Mouse (Mus musculus) heart, adult 18-20 months (tissue): Measurements from ENCODE around the gene Cd22. TPM values are rescaled to one million over a fixed set of nuclear protein-coding genes. Genes with fewer than 3 reads are reported as not detected.
A peak's percentile ranks its signal among the peaks of the same experiment; 100 is the strongest.
"Not testable (repeated sequence)": the region's sequence is repeated elsewhere in the genome, so short reads cannot be mapped to it uniquely, and the experiment has no call there.

Experiments used
- DNase-seq, 2 experiments: peaks; one replicate each; pipeline ENCODE4 v3.0.0; 2021 to 2022; ENCODE audit warnings: mixed read lengths in 1 of 2
- total RNA-seq, 2 experiments: library from RNA; stranded (reverse); gene quantifications; 2 replicates each; pipeline ENCODE4 v1.2.3; 2021

Cd22 gene
- total RNA-seq, 2 experiments from 2014 or later, result 0.35 to 6.6 TPM

DNA sequence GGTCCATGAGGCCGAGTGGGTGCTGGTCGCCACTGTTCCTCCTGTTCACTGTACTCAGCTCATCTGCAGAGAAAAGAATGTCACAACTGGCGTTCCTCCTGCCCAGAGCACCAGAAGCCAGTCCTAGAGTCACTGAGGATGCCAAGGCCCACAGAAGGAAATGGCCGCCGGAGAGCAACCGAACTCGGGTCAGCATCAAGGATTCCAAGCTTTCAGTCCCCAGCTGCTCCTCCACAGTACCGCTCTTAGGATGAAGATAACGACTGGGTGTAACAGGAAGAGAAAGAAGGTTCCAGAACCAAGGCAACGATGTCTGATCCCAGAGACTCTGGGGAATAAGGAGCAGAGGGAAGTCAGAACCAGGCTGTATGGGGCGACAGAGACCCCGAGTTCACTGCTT lies 18.7 kb downstream of the Cd22 start, which contains the start of gene Ffar1:
Ffar1 (minus strand) TSS at position 101 of the 400 bp plus-strand sequence.
- no peak for DNase-seq

DNA sequence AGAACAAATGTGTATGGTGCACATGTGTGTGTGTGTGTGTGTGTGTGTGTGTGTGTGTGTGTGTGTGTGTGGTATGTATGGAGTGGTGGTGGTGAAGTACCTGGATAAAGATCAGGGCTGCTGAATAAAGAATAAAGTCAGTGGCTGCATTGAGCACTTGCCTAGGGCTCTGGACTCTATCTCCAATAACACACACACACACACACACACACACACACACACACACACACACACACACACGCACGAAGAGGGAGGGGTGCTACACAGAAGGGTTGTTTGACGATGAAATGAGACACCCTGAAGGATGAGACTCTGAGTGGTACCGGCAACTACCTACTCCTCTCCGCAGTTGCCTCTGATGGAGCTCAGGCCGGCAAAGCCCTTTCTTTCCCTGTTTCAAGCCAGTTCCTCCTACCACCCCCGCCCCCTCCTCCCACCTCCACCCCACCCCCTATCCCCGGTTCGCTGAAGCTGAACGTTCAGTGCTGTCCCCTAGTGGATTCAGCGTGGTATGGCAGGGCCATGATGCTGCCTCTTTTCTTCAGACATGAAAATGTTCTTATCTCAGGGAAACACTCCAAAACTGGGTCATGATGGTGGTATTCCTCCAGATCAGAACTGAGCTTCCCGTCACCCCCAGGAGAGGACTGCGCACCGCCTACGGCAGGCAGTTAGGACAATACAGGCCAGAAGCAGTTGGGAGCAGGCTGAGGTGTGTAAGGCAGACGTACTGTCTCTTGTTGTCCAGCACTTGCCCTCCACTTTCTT lies 20.3 kb downstream of the Cd22 start:
- peak; percentile 13 to 48 for DNase-seq

DNA sequence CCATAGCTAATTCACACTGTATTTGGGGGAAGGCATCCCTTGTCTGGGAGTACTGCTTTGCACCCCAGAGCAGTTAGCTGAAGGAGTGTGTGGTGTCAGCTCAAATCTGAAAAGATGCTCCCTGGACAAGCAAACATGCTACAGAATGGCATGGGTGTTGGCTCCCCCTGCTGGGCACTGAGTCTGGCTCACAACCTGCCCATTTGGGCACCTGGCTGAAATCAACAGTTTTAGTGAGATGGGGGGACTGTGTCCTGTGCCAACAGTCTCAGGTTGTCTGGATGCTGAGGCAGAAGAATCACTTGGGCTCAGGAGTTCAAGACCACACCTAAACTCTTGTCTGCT lies 20.9 kb downstream of the Cd22 start:
- peak; percentile 41 to 77 for DNase-seq

DNA sequence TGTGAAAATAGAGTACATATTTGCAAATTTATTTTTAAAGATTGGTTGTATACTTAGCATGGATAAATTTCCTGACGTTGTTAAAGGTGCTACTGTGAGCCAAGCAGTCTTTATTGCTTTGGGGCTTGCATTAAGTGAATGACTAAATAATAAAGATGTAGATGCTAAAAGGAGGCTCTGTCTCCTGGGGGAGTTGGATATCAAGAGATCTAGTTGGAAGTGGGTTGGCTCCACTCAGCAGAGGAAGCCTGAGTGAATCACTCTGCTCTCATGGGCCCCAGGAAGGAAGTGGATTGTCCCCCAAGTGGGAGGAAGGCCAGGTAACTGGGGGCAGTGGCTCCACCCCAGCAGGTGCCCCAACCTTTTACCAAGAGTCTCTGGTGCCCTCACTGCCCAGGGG lies 22.4 kb downstream of the Cd22 start:
- DNase-seq, result no peak

DNA sequence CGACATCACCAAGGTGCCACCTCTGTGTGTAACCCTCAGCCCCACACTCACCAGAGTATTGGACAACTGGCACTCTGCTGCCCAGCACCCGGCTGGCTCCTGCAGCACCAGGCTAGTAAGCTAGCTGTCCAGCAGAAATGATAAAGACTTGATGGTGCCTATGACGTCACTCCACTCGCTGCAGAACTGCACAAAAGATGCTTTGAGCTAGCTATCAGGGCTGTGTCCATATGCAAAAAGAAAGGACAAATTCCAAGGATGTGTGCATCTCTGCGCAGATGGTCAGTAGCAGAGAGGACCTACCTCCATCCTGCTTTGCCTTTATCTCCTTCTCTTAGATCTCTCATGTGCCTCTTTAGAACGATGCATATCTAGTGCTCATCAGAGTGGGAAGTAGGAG lies 24.1 kb downstream of the Cd22 start, which contains the start of gene Ffar3:
Ffar3 (minus strand) TSS at position 101 of the 400 bp plus-strand sequence.
- DNase-seq, result no peak

DNA sequence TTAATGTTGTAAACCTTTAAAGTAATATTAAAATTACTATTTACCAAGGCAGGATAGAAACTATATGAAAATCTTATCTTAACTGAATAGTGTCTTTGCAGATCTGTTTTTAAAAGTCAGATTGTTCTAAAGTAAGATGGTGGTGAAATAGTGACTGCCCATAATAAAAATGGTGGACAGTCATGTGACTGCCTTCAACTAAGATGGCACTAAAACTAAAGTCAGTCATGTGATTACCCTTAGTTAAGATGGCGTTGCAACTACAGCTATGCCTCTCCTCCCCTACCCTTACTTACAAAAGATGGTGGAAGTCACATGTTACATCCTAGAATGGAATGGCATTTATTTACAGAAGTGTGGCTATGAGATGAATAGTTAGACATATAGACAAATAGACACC lies 28.7 kb downstream of the Cd22 start:
- no peak for DNase-seq

DNA sequence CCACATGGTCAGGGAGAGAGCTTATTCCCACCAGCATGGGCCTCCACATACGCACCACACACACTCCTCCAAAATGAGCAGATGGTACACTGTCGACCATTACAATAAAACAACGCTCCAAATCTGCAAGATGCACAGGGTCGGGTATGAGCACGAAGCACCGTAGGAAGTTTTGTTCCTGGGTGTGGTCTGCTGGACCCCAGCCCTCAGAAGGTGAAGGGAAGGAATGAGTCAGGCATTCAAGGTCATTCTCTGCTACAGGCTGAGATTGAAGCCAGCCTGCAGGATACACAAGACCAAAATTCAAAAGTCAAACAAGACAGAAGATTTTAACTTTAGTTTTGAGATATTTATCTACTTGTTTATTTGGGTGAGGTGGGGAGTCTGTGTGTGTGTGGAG lies 32.2 kb downstream of the Cd22 start:
- no peak for DNase-seq

DNA sequence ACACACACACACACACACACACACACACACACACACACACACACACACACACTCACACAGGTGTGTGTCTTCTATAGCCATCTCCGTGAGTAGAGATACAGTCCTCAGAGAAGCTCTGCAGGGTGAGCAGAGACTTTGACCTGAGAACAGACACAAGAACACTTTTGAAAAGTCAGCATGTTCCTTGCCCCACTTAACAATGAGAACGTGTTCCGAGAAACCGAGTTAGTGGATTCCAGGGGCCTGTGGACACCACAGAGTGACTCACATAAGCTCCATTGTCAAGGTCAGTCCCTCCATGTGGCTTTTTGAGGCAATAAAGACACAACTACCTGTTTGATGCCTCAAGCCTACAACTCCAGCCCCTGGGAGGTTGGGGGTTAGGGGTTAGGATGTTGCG lies 32.8 kb downstream of the Cd22 start:
- DNase-seq, result no peak

DNA sequence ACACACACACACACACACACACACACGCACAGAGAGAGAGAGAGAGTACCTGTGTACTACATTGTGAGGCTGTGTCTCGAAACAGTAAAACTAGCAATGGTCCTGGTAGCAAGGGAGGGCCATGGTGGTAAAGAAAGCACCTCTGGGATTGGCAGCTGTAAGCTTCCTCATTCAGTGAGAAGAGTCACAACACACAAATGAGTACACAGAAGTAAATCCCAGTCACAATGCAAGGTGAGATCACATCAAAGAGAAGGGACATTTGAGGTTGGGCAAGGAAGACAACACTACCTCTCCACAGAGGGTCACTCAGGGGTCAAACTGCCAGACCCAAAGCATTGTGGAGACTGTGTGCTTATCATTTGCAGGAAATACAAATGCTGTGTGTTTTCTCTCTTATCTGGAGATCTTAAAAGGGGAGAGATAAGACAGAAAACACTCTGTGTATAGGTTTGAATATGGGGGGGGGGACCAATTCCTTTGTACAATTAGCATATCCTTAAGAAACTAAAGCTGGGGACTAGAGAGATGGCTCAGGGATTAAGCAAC lies 33.6 kb downstream of the Cd22 start:
- no peak for DNase-seq

DNA sequence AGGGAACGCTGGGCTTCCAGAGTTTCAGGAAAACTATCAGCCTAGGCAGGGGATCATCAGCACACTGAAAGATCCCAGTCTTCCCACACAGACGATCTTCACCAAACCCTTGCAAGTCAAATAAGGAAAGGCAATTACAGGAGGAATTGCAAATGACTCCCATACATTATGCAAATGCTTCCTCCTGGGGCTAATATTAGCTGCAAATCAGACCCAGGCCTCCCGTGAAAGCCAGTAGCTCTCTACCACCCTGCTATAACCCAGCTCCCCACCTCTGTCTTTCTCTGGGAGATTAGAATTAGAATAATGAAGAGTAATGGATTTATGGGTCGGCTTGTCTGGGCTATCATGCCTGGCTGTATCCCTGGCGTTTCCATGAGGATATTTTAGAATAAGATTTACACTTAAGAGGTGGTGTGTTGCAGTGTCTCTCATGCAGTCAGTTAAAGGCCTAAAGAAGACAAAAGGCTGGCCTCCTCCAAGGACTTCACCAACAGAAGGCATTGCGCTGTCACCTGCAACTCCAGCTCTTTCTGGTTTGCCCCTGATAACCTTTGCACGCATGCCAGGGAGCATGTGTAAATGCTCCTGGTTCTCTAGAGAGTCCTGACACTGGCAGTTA lies 35.4 kb downstream of the Cd22 start:
- DNase-seq, result no peak

DNA sequence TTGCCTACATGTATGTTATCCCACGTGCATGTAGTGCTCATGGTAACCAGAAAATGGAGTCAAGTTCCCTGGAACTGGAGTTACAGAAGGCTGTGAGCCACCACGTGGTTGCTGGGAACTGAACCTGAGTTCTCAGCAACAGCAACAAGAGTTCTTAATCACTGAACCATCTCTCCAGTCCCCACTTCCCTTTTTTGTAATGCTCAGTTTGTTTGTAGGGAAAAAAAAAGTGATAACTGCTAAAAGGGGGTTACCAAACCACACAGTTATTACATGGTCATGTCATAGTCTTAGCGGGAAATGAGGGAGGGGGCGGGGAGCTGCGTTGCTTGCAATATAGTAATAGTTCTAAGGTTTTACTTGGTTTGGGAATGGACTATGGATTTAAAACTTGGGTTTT lies 38.0 kb downstream of the Cd22 start:
- no peak for DNase-seq

DNA sequence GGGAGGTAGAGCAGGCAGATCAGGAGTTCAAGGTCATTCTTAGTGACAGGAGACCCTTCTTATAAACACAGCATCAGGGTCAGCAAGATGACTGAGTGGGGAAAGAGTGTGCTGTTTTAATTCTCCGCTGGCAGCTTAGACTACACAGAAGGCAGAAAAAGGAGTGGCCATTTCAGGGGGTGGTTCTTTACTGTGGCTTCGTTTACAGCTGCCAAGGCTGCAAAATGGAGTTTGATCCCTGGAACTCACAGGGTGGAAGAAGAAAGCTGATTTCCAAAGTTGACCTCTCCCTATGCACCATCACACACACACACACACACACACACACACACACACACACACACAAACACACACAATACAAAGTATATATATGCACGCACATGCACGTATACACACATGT lies 38.8 kb downstream of the Cd22 start:
- DNase-seq, result no peak

DNA sequence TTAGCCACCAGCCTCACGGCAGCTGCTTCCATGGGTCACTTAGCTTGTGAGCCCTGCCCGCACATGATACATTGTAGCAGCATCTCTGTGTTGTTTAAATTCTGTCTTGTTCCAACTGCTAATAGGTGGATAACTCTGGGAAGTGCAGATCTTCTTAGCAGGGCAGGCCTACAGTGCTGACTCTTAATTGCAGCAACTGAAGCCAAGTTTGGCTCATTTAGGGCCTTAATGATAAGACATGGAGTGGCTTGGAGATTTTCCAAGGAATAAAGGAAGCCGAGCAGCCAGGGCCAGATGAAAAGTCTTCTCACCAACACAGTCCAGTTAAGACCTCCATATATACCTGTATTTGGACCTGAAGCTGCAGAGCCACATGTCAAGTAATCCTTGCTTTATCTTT lies 39.8 kb downstream of the Cd22 start:
- peak in 1 of 2 experiments; percentile 12 for DNase-seq

DNA sequence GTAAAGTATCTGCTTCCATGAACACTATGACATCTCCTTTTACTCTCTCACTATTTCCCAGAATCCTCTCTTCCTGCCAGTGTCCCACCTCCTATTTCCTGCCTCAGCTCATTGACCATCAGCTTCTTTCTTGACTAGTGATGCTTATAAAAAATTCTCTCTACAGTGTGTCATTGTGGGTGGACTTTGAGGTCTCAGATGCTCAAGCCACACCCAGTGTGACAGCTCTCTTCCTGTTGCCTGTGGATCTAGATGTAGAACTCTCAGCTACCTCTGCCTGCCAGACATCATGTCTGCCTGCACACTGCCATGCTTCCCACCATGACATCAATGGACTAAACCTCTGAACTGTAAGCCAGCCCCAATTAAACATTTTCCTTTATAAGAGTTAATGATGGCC lies 42.9 kb downstream of the Cd22 start:
- no peak for DNase-seq

DNA sequence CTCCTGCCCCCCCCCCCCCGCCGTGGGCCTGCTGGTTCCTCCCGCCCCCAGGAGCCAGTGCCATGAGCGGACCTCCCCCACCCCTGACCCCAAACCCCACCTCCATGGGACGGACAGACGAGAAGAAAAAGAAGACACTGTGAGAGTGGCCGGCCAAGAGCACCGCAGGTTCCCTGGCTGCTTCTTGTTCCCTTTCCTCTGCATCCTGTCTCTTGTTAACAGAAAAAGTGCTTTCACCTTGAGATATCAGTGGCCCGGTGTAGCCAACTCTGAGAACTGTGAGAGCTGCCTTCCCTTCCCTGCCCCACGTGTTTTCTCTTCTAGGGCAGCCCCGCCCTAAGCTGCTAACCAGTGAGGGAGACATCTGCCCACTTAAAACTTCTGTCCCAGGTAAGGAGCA lies 47.5 kb downstream of the Cd22 start:
- DNase-seq, result not testable (repeated sequence)

DNA sequence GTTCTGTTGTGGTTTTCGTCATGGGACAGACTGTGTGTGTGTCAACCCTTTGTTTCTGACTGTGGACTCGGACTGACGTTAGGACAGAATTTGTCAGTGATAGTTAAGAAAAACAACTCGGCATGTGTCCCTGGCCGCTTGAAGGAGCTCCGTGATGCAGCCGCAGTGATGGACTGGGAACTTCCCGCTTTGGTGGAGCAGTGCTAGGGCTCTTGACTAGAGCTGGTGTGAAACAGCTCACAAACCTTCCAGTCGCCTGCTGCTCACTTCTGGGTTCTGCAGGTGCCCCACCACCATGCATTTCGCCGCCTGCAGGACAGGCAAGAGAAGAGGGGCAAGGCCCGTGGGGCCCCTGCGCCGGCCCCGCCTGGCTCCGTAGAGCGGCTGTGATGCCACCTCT lies 47.9 kb downstream of the Cd22 start:
- no peak for DNase-seq

DNA sequence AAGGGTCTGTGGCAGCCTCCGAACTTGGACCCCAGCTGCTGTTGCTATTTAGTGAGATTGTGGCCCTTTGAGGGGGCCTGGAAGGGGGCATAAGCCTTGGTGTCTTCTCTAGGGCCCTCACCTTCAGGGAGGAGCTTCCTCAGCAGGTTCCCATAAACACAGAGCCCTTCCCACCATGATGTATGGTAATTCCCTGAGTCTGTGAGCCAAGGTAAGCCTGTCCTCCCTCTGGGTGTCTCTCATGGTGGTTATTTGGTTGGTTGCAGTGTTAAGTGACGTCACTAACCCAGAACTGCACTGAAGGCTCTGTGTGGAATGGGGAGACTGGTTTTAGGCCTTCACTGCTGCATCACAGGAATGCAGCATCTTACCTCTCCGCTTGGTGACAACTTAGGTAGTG lies 50.7 kb downstream of the Cd22 start:
- DNase-seq, result no peak

DNA sequence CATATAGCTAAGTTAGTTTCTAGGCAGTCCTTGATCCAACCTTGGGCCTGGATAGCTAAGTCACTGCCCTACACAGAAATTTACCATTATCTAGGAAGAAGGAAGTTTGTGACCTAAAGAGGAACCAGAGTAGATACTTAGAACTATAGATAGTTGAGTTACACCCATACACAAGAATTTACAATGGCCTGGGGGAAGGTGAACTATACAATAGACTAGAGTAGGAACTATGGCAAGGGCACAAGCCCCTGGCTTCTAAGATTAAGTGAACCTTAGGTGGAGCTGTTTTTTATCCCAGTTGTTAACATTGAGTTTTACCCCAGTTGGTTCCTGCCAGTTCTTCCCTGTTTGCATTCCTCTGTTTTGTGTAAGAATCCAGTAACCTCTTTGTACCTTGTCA lies 51.3 kb downstream of the Cd22 start:
- DNase-seq, result not testable (repeated sequence)

DNA sequence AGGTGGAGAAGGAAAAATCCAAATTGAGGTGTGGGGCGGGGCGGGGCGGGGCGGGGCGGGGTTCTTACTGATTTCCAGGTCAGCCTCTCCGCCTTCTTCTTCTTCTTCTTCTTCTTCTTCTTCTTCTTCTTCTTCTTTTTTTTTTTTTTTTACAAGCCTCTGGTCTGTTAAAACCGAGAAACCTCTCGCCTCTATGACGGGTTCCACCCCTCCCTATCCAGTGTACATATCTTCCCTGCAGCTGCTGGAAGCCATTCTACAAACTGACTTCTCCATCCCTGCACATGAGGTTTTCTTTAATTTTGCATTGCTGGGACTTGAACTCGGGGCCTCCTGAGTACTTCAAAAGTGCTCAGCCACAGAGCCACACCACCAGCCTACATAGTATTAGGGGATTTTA lies 53.5 kb downstream of the Cd22 start:
- DNase-seq, result no peak

DNA sequence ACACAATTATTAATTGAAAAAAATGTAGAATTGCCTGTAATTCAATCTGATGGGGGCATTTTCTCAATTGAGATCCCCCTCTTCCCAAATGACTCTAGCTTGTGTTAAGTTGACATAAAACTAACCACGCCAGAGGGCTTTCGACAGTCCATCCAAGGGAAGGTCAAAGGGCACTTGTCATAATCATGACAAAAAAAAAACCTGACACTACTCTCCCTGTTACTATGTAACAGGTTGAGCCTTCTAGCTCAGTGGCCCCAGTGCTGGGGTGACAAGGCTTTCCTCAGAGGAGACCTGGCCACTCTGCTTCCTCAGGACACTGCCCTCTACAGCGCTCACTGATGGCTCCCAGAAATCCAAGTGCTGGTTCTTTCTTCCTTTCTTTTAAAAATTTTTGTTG lies 55.8 kb downstream of the Cd22 start:
- no peak for DNase-seq

DNA sequence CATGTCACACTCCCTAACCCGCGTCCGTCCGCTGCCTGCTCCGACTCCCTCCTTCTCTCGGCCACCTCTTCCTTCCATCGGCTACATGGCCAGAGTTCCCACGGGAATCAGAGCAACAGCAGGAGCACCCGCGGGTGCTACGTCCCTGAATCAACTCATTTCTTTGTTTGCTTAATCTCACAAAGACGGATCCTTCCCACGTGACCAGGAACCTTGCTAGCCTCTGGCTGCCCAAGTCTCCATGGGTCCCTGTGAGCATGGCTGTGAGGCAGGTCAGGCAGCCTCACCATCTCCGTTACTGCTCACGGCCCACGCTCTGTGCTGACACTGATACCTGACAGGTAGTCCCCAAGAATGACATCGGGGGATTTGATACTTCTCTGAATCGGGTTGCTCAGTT lies 56.5 kb downstream of the Cd22 start, which contains the start of gene Ffar2:
Ffar2 (minus strand) TSS at position 101 of the 400 bp plus-strand sequence.
- no peak for DNase-seq

DNA sequence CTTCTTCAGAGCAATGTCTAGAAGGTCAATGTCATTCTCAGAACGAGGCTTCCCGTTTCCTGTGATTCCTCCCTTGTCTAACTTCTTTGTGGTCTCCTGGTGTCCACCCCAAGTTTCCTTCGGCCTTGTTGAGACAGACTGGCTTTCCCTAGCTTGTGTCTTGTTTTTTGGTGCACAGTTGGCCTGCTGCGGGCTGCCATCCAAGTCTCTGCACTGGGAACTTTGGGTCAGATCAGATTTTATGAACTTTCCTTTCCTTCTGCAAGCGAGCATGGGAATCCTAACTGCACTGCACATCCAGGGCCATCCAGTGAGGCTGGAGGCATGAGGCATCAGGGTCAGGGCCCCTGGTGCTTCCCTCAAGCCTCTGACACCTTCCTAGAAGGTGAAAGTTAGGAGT lies 58.6 kb downstream of the Cd22 start:
- peak in 1 of 2 experiments; percentile 16 for DNase-seq

DNA sequence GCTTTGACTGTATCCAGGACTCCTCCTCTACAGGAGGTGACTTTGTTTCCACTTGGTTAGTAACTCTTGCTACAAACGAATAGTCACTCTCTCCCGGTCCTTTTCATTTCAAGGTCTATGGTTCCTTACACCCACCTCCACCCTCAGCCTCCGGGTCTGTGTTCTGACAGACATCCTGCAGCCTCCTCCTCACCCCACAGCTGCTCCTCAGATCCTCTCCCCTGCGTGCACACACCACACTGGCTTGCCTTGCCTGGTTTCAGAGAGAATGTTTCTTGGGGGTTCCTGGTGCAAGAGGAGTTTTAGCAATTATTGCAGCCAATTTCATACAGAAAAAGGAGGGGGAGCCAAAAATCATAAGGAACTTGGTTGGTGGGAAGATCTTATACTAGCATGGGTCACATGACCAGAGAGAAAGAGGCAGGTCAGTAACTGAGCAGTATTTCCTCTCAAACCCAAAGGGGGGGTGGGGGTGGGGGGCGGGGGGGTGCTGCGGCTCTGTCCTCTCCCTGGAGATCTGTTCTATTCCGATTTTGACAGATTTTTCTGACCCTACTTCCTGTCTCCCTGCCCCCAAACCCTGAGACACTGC lies 59.2 kb downstream of the Cd22 start:
- no peak for DNase-seq
